Mouse (Mus musculus) inflammation-experienced regulatory T-cells, adult 16 weeks (primary cell): Measurements from ENCODE around the gene Cysltr1. TPM values are rescaled to one million over a fixed set of nuclear protein-coding genes. Genes with fewer than 3 reads are reported as not detected.

Experiments used
- polyA plus RNA-seq: library from polyadenylated mRNA; unstranded; fragments of 100-300 nt; shearing (Covaris generic); gene quantifications from one replicate; pipeline ENCODE4 v1.2.1, GENCODE M21; 2017

Cysltr1 gene
- polyA plus RNA-seq, result 3.0 TPM

DNA sequence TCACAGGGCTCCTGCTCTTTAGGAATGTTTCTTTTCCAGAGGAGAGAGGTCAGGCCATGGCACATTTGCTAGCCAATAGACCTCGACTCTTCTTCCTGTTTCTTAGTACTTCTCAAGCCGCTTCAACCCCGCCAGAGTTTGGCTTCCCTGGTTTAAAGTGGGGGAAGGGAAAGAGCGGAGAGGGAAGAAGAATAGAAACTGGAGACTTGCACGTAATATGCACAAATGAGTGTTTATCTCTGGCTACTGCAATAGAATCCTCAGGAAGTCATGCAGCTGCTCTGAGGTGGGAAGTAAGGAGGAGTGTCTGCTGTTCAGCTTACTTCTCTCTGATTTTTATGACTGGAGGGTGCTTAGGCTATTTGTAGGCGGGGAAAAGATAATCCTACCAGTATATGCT lies at the start of gene Cysltr1:
Gene Cysltr1, minus strand, starts transcription at position 294 of the 400 bp plus-strand sequence.

DNA sequence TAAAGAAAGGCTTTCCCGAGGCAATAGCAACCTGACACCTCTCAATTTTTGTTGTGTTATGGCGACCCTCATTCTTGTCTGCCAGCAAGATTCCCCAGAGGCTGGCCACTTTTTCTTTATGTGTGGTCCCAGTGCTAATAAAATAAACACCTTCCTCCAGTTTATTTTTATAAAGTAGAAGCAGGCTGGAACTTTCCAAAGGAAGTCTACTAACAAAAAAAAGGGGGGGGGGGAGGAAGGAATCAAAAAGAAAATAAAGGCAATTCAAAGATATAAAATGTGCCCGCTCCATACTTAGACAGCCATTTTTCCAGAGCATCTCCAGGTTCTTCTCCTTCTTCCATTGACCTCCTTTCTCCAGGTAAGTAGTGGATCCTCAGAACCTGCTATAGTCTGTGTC lies 20.6 kb downstream of the Cysltr1 start, which contains the start of gene Gm5127:
Gene Gm5127, plus strand, starts transcription at position 301 of the 400 bp plus-strand sequence.

Other genes with a start within 250 kb of the Cysltr1 start
- not detected for gene Fndc3c1, start 118.3 kb downstream of the Cysltr1 start, polyA plus RNA-seq
- 1.4 TPM for gene Gm5127, start 20.5 kb downstream of the Cysltr1 start, polyA plus RNA-seq
- not detected for gene Rtl3, start 237.0 kb upstream of the Cysltr1 start, polyA plus RNA-seq